Mouse (Mus musculus) cerebellum, adult (tissue): ENCODE data around the gene Akr1c19.
"Not testable (repeated sequence)": the region's sequence is repeated elsewhere in the genome, so short reads cannot be mapped to it uniquely, and the experiment has no call there.

Experiments used
- ATAC-seq: cut with Nextera tagmentation; 2 replicates; pipeline ENCODE4 v1.9.2; 2017; ENCODE audit warnings: mild to moderate bottlenecking, moderate library complexity, mixed read lengths; ENCODE audit not compliant: insufficient number of reproducible peaks, low FRiP score, low TSS enrichment

Gene Akr1c19

GRCm38 (mm10) chr13:4228441-4228840 lies at the start of gene Akr1c19:
TSS of gene Akr1c19 (plus strand) at chr13:4228700.
- ATAC-seq: no peak

GRCm38 (mm10) chr13:4181321-4181720 lies 47.2 kb upstream of the Akr1c19 start:
- ATAC-seq: not testable (repeated sequence)

- no peak for ATAC-seq
These were observed 45.4 kb upstream of the Akr1c19 start for GRCm38 (mm10) chr13:4183116-4183515.

- not testable (repeated sequence) for ATAC-seq
These were observed 41.7 kb upstream of the Akr1c19 start for GRCm38 (mm10) chr13:4186641-4187411.

DNA sequence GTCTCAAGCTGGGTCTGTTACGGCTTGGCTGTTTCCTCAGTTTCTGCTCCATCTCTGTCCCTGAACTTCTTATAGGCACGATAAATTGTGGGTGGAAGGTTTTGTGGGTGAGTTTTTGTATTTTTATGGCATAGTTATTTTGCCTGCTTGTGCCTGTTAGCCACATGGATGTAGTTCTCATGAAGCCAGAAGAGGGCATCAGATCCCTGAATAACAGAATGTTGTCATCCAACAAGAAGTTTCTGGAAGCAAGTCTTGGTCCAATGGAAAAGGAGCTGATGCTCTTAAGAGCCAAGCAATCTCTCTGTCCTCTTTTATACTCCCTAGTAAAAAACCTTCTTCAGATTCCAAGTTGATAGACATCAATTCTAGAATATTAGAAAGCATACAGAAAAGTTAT lies 40.3 kb upstream of the Akr1c19 start:
- no peak for ATAC-seq

DNA sequence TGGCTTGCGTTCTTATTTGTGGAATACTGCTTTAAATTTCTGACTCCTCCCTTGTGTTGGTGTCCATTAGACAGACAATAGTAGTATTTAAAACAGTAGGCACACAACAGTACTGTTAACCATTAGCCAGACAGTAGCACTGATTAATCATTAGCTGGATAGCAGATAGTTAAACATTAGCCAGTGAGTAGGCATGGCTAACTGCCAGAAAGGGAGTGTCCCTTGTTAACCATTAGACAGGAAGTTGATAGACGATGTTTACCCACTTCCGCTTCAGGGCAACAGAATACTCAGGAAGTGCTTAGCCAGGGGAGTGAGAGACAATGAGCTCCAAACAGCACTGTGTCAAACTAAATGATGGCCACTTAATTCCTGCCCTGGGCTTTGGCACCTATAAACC lies 37.6 kb upstream of the Akr1c19 start, which contains the start of gene Akr1c13:
Akr1c13 (plus strand) TSS at position 247 of the 400 bp plus-strand sequence.
- ATAC-seq: no peak

GRCm38 (mm10) chr13:4192511-4192910 lies 36.0 kb upstream of the Akr1c19 start:
- no peak for ATAC-seq

- no peak for ATAC-seq
These were observed 22.2 kb upstream of the Akr1c19 start for GRCm38 (mm10) chr13:4206147-4206903.

GRCm38 (mm10) chr13:4211560-4212299 lies 16.8 kb upstream of the Akr1c19 start:
- no peak for ATAC-seq

- ATAC-seq: no peak
These were observed 16.2 kb upstream of the Akr1c19 start for GRCm38 (mm10) chr13:4212309-4212708.

- not testable (repeated sequence) for ATAC-seq
These were observed 13.0 kb upstream of the Akr1c19 start for GRCm38 (mm10) chr13:4215496-4215895.

GRCm38 (mm10) chr13:4230841-4231623 lies 2.5 kb downstream of the Akr1c19 start:
- no peak for ATAC-seq

GRCm38 (mm10) chr13:4233135-4233534 lies 4.6 kb downstream of the Akr1c19 start:
- ATAC-seq: no peak

GRCm38 (mm10) chr13:4233536-4234172 lies 5.2 kb downstream of the Akr1c19 start:
- no peak for ATAC-seq

GRCm38 (mm10) chr13:4244861-4245559 lies 16.5 kb downstream of the Akr1c19 start:
- no peak for ATAC-seq

GRCm38 (mm10) chr13:4249347-4249746 lies 20.8 kb downstream of the Akr1c19 start:
- ATAC-seq: no peak

DNA sequence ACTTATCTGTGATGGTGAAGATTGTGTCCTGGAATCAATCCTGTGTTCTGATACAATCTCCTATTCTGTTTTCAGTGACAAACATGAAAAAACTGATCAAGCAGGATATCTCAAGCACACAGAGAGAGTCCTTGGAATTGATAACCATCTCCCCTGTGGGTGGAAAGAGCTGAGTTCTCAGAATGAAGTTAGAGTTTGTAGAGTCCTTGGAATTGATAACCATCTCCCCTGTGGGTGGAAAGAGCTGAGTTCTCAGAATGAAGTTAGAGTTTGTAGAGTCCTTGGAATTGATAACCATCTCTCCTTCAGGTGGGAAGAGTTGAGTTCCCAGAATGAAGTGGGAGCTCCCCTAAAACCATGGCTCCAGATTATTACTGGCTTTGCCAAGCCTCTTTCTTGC lies 28.4 kb downstream of the Akr1c19 start:
- ATAC-seq: not testable (repeated sequence)

DNA sequence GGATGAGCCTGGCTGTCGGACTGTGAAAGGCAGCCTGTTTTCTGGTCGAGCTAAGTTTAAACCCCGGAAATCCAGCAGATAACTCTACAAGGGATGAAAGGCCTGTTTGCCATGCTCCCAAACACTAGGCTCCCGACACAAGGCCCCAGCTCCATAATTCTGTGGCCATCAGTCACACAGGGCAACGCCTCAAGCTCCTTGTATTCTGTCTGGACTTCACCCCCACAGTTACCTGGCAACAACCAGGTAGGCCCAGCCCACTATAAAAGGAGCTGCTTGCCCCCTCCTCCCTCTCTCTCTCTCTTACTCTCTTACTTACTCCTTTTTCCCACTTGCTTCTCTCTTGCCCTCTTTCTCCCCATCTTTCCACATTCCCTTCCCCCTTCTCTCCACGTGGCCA lies 28.8 kb downstream of the Akr1c19 start:
- no peak for ATAC-seq

DNA sequence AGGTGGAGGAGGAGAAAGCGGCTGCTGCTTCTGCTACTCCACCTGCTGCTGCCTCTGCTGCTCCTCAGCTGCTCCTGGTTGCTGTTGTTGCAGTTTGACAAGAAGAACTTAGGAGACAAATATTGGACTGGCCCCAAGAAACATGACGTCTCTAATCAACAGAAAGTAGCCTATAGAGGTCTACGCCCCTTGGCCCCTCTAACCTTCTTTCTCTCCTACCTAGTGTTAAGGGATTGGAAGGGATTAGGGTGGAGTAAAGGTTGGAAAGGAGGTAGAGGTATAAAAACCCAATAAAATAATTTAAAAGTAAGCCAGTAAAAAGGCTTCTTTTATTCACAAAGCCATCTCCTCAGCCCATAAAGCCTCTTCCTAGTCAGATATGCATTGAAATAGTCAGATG lies 36.1 kb downstream of the Akr1c19 start:
- no peak for ATAC-seq
